Mouse (Mus musculus) embryonic facial prominence, embryonic 11.5 days (tissue): Measurements from ENCODE around the gene Tmed6. TPM values are rescaled to one million over a fixed set of nuclear protein-coding genes. Genes with fewer than 3 reads are reported as not detected.

Experiments
- ATAC-seq: fragments of 200-750 bp; cut with Nextera tagmentation; replicated peaks from 2 replicates; pipeline ENCODE4 v1.8.0; 2017; ENCODE audit warnings: low read depth; ENCODE audit not compliant: insufficient number of reproducible peaks, low FRiP score, low TSS enrichment
- DNase-seq: peaks from one replicate; pipeline ENCODE4 v3.0.0-alpha.2; 2015; ENCODE audit warnings: low spot score
- H3K27ac ChIP-seq: fragments of 300-500 bp; sonication (generic); replicated peaks from 2 replicates; pipeline ENCODE4 v1.5.1; 2014; ENCODE audit warnings: mild to moderate bottlenecking, low read depth, low read length, control low read depth
- H3K27me3 ChIP-seq: fragments of 300-500 bp; sonication (generic); 2 replicates; pipeline ENCODE4 v1.6.1; 2014; ENCODE audit warnings: mild to moderate bottlenecking, low read length, moderate library complexity, mixed read lengths; ENCODE audit not compliant: control insufficient read depth, insufficient read depth
- H3K36me3 ChIP-seq: fragments of 300-500 bp; sonication (generic); replicated peaks from 2 replicates; pipeline ENCODE4 v1.6.1; 2014; ENCODE audit warnings: low read depth, mild to moderate bottlenecking, low read length, moderate library complexity, mixed read lengths; ENCODE audit not compliant: control insufficient read depth, insufficient read depth
- H3K4me1 ChIP-seq: fragments of 300-500 bp; sonication (generic); 2 replicates; pipeline ENCODE4 v1.6.1; 2014; ENCODE audit warnings: low read length, mixed read lengths; ENCODE audit not compliant: control insufficient read depth, insufficient read depth
- H3K4me2 ChIP-seq: fragments of 300-500 bp; sonication (generic); 2 replicates; pipeline ENCODE4 v1.6.1; 2014; ENCODE audit warnings: low read depth, mild to moderate bottlenecking, control low read depth, low read length, moderate library complexity
- H3K4me3 ChIP-seq: fragments of 300-500 bp; sonication (generic); 2 replicates; pipeline ENCODE4 v1.5.1; 2014; ENCODE audit warnings: low read depth, low read length, control low read depth
- H3K9ac ChIP-seq: fragments of 300-500 bp; sonication (generic); replicated peaks from 2 replicates; pipeline ENCODE4 v1.6.1; 2014; ENCODE audit warnings: mild to moderate bottlenecking, control low read depth, low read length
- H3K9me3 ChIP-seq: fragments of 300-500 bp; sonication (generic); replicated peaks from 2 replicates; pipeline ENCODE4 v1.6.1; 2016; ENCODE audit warnings: mild to moderate bottlenecking, low read length, inconsistent platforms, mixed read lengths; ENCODE audit not compliant: control insufficient read depth
- WGBS: fragments of 180-500 bp; shearing (Covaris S2); extraction: QIAGEN DNeasy Blood & Tissue Kit; methylation state at CpG from one replicate; pipeline ENCODE4 v1.1.7; 2014; 5-methylcytosine and 5-hydroxymethylcytosine counted together
- polyA plus RNA-seq: library from polyadenylated mRNA; unstranded; fragments of >200 nt; fragmentation: Nextera tagmentation; extraction: Ambion mirVana; gene quantifications from 2 replicates; pipeline ENCODE4 v1.2.1, GENCODE M21; 2014

The Tmed6 gene
- polyA plus RNA-seq, result not detected in 2 replicates

DNA sequence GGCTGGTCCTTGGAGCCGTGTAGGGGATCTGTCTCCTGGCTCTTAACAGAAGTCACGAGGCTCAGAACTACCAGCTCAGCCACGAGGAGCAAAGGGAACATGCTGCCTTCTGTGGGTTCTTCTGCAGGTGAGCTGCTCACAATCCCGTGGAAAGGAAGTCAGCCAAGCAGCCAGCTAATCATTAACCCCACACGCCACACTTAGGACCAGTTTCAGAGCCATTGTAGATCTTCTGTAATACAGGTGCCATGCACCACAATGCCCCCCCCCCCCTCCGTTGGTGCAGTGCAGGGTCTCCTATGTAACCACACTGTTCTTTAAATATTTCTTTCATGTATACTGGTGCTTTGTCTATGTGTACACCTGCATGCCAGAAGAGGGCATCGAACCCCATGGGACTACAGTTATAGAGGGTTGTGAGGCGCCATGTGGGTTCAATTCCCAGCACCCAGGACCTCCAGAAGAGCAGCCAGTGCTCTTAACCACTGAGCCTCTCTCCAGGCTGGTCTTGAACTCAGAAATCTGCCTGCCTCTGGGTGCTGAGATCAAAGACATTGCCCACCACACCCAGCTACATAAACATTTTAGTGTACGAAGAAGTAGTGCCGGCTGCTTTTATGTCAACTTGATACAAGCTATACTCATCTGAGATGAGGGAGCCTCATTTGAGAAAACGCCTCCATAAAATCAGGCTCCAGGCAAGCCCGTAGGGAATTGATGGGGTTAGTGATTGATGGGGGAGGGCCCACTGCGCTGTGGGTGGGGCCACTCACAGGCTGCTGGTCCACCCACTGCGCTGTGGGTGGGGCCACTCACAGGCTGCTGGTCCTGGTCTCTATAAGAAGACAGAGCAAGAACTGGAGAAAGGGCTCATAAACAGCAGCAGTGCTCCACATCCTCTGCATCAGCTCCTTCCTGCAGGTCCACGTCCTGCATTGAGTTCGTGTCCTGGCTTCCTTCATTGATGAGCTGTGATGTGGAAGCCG lies at the start of gene Tmed6:
TSS of gene Tmed6 (minus strand) at position 134 of the 986 bp plus-strand sequence.
- Histone ChIP-seq H3K9ac (no peak within 1 kb of the TSS), H3K4me3 (no peak within 1 kb of the TSS), H3K27me3 (no peaks in the 10 kb centered on the region), H3K36me3 (no peaks in the 10 kb centered on the region; the same call in none of the 2 replicates), H3K9me3 (no peaks in the 10 kb centered on the region), H3K4me2 (no peak within 1 kb of the TSS), H3K4me1 (no peaks in the 10 kb centered on the region), H3K27ac (no peak within 1 kb of the TSS)
- ATAC-seq (no peak), DNase-seq (no peak)
- WGBS, result 66% methylated on average over 17 of the region's 17 CpGs

DNA sequence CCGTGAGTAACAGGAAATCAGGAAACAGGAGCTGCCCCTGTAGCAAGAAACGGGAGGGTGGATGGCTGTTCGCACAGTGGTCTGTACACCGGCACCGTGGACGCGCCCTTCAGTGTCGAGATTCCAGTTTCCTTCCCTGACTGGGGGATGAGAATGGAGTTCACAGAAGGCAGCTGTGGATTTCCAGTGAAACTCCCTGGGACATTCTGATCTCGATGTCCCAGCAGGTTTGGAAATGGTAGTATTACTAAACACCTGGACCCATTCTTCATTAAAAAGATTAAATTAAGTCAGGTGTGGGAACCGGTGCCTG lies 49.5 kb upstream of the Tmed6 start:
- Histone ChIP-seq H3K9ac (no peak overlapping the region), H3K27me3 (no peaks in the 10 kb centered on the region), H3K27ac (no peak overlapping the region), H3K9me3 (no peaks in the 10 kb centered on the region), H3K4me2 (no peak overlapping the region), H3K4me1 (no peaks in the 10 kb centered on the region), H3K36me3 (no peaks in the 10 kb centered on the region), H3K4me3 (no peak overlapping the region)
- no peak for DNase-seq
- WGBS, result 68% methylated on average over 10 of the region's 10 CpGs
- ATAC-seq, result no peak

DNA sequence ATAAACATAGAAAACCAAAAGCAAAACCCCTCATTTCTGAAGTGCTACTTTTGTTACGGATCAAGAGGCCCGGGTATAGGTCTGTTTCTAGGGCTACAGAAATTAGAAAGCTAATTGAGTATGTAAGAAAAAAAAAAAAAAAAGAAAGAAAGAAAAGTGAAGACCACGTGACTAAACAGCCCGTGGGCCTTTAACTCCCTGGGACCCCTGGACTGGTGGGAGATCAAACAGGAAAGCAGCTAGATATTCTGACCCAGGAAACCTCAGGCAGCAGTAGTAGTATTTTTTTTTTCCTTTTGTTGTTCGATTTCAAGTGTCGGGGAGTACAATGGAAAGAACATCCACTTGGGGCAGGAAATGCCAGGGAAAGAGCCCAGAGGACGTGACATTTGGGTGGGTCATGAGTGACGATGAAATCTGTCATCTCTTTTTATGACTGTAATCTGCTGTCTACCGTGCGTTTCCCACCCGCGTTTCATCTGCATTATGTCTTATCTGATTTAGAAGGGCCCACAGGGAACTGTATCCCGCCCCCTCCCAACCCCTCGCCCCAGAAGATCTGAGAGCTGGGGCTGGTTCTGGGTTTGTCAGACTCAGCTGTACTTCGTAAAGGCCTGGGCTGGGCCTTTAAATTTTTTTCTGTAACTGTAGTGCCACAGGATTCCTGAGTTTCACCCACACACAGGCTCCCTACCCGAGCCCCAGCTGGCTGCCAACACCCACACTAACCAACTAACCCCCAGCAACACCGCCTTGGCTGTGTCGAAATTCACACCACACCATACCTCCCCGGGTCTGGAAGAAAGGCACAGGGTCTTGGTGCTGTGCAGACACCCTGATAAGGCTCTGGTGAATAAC lies 48.9 kb upstream of the Tmed6 start:
- no peak for DNase-seq
- Histone ChIP-seq H3K9ac (no peak overlapping the region), H3K4me1 (no peaks in the 10 kb centered on the region), H3K27ac (0 out of 2 replicates have a peak overlapping the region, but pooled peaks have one; percentile 9), H3K27me3 (no peaks in the 10 kb centered on the region), H3K4me3 (no peak overlapping the region), H3K9me3 (no peaks in the 10 kb centered on the region), H3K4me2 (no peak overlapping the region), H3K36me3 (no peaks in the 10 kb centered on the region)
- ATAC-seq, result no peak
- WGBS, result 61% methylated on average over 19 of the region's 19 CpGs

DNA sequence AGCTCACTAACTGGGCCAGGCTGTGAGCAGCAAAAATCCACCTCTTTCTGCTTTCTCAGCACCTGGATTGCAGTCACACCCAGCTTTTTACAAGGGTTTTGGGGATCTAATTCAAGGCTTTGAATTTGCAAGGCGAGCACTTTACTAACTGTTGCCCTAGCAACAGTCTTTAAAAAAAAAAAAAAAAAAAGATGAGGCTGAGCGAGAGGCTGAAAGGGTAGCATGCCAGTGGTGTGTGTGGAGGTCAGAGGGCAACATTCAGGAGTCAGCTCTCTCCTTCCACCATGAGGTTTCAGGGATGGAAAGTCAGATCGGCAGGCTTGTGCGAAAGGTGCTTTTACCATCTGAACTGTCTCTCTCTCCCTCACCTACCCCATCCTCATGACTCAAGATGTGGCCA lies 47.8 kb upstream of the Tmed6 start:
- DNase-seq (no peak), ATAC-seq (no peak)
- no peaks in the 10 kb centered on the region for H3K36me3 ChIP-seq
- no peak overlapping the region for H3K9ac ChIP-seq
- no peak overlapping the region for H3K27ac ChIP-seq
- 53% methylated on average over 4 of the region's 4 CpGs for WGBS
- H3K27me3 ChIP-seq, result no peaks in the 10 kb centered on the region
- no peaks in the 10 kb centered on the region for H3K9me3 ChIP-seq
- H3K4me2 ChIP-seq, result no peak overlapping the region
- no peaks in the 10 kb centered on the region for H3K4me1 ChIP-seq
- no peak overlapping the region for H3K4me3 ChIP-seq

DNA sequence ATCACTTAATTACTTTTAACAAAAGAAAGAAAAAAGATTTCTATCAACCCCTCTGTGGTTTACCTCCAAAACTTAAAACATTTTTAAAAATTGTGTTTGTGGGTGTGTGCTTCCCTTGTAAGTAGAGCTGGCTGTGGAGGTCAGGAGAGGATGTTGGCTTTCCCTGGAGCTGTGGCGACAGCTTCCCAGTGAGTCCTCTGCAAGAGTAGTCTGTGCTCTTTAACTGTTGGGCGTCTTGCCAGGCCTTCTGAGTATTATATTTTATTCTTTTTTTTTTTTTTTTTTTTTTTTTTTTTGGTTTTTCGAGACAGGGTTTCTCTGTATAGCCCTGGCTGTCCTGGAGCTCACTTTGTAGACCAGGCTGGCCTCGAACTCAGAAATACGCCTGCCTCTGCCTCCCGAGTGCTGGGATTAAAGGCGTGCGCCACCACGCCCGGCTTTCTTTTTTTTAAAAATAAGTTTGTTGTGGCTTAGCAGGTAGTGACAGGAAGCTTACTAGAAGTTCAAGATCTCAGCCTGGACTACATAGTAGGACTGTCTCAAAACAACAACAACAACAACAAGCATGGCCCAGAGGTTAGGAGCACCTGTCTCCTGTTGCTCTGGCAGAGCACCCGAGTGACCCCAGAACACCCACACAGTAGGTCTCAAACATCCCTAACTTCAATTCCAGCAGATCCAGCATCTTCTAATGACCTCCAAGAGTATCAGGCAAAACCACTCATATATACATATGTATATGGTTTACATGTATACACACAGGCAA lies 46.1 kb upstream of the Tmed6 start:
- WGBS, result 91% methylated on average over 10 of the region's 11 CpGs
- Histone ChIP-seq H3K4me2 (no peak overlapping the region), H3K9me3 (no peaks in the 10 kb centered on the region), H3K27ac (no peak overlapping the region), H3K36me3 (no peaks in the 10 kb centered on the region), H3K27me3 (no peaks in the 10 kb centered on the region), H3K4me3 (no peak overlapping the region), H3K9ac (no peak overlapping the region), H3K4me1 (no peaks in the 10 kb centered on the region)
- ATAC-seq (no peak), DNase-seq (no peak)

DNA sequence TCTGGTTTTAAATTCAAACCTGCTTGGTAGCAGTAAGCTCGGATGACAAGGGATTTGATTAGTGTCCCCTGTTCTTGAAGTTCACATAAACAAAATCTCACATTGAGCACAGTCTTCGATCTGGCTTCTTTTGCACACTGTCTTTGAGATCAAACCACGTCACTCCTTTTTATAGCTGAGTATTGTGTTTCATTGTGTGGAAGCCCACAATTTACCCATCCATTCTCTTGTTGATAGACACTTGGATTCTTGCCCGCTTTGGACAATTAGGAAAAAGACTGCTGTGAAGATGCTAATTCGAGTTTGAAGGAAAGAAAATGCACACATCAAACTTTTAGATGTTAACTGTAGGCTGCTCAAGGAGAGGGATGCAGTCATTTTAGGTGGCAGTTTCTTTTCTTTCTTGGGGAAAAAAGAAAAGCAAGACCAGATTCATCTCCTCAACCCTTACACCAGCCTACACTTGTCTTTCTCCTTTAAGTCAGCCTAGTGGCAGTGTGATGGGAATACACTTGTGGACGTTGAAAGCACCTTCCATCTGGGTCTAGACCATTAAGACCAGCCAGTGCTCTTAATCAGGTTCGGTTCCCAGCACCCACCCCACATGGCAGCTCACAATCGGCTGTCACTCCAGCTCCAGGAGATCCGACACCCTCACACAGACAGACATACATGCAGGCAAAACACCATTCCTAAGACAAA lies 45.3 kb upstream of the Tmed6 start:
- H3K36me3 ChIP-seq, result no peaks in the 10 kb centered on the region
- no peak overlapping the region for H3K9ac ChIP-seq
- H3K27me3 ChIP-seq, result no peaks in the 10 kb centered on the region
- H3K27ac ChIP-seq, result no peak overlapping the region
- H3K4me3 ChIP-seq, result no peak overlapping the region
- no peak overlapping the region for H3K4me2 ChIP-seq
- H3K9me3 ChIP-seq, result no peaks in the 10 kb centered on the region
- ATAC-seq (no peak), DNase-seq (no peak)
- 80% methylated on average over 9 of the region's 9 CpGs for WGBS
- no peaks in the 10 kb centered on the region for H3K4me1 ChIP-seq

DNA sequence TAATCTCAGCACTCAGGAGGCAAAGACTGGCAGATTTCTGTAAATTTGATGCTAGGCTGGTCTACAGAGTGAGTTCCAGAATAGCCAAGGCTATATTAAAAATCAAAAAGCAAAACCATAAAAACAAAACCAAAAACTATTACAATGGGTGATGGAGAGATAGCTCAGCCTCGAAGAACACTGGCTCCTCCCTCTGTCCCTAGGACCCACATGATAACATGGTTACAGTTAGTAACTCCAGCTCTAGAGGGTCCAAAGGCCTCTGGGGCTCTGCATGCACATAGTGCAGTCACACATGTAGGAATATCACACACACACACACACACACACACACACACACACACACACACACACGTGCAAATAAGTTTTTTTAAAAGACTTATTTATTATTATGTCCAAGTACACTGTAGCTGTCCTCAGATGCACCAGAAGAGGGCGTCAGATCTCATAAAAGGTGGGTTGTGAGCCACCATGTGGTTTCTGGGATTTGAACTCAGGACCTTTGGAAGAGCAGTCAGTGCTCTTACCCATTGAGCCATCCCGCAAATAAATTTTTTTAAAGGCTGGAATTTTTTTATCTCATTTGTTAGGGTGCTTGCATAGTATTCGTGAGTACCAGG lies 44.5 kb upstream of the Tmed6 start:
- Histone ChIP-seq H3K9ac (no peak overlapping the region), H3K4me3 (no peak overlapping the region), H3K4me1 (no peaks in the 10 kb centered on the region), H3K4me2 (no peak overlapping the region), H3K9me3 (no peaks in the 10 kb centered on the region), H3K36me3 (no peaks in the 10 kb centered on the region), H3K27me3 (no peaks in the 10 kb centered on the region), H3K27ac (no peak overlapping the region)
- ATAC-seq (no peak), DNase-seq (no peak)
- WGBS, result 89% methylated on average over 5 of the region's 5 CpGs
